Mouse (Mus musculus) ES-E14 (cell line): ENCODE measurements around the gene Ankrd13d. TPM values are rescaled to one million over a fixed set of nuclear protein-coding genes. Genes with fewer than 3 reads are reported as not detected.
A peak's percentile ranks its signal among the peaks of the same experiment; 100 is the strongest.

Experiments
- DNase-seq: peaks from one replicate; pipeline ENCODE4 v3.0.0-alpha.2; 2013; ENCODE audit warnings: low read depth, low spot score
- H3K27ac ChIP-seq: 2 replicates; pipeline ENCODE4 v1.5.1; 2012; ENCODE audit warnings: low read depth, mild to moderate bottlenecking, low read length, moderate library complexity, mixed read lengths; ENCODE audit not compliant: poor library complexity, insufficient read depth, severe bottlenecking
- H3K36me3 ChIP-seq: 2 replicates; pipeline ENCODE4 v1.6.1; 2012; ENCODE audit warnings: mild to moderate bottlenecking, low read length, moderate library complexity, mixed read lengths; ENCODE audit not compliant: control insufficient read depth, poor library complexity, insufficient read depth, severe bottlenecking
- H3K4me1 ChIP-seq, 2 experiments: fragments of 150-350 bp in 1 of 2; sonication (generic) in 1 of 2; 2 replicates each; pipeline ENCODE4 v1.6.1; 2012; ENCODE audit warnings: low read length in 2 of 2, mild to moderate bottlenecking in 1 of 2, mixed read lengths in 1 of 2; ENCODE audit not compliant: control insufficient read depth in 2 of 2, insufficient read depth in 2 of 2, poor library complexity in 1 of 2
- H3K4me3 ChIP-seq, 2 experiments: fragments of 150-350 bp in 1 of 2; sonication (generic) in 1 of 2; 2 replicates each; pipeline ENCODE4 v1.5.1; 2012; ENCODE audit warnings: low read length in 2 of 2, low read depth in 1 of 2, mild to moderate bottlenecking in 1 of 2, mixed read lengths in 1 of 2; ENCODE audit not compliant: insufficient read depth in 1 of 2, poor library complexity in 1 of 2, severe bottlenecking in 1 of 2
- H3K9ac ChIP-seq: 2 replicates; pipeline ENCODE4 v1.6.1; 2012; ENCODE audit warnings: low read depth, mild to moderate bottlenecking, low read length, mixed read lengths; ENCODE audit not compliant: poor library complexity, insufficient read depth, severe bottlenecking
- H3K9me3 ChIP-seq: fragments of 150-350 bp; sonication (generic); 2 replicates; pipeline ENCODE4 v1.6.1; 2012; ENCODE audit warnings: low read depth, mild to moderate bottlenecking, low read length; ENCODE audit not compliant: control insufficient read depth, insufficient read depth
- CHD2 ChIP-seq: IDR thresholded peaks from 2 replicates; pipeline ENCODE4 v1.6.1; 2014; ENCODE audit warnings: mild to moderate bottlenecking, low read depth, low read length, inconsistent platforms
- HCFC1 ChIP-seq: IDR thresholded peaks from 2 replicates; pipeline ENCODE4 v1.6.1; 2012; ENCODE audit warnings: low read length, inconsistent platforms, borderline replicate concordance; ENCODE audit not compliant: insufficient read depth
- MAFK ChIP-seq: IDR thresholded peaks from 2 replicates; pipeline ENCODE4 v1.6.1; 2014; ENCODE audit warnings: mild to moderate bottlenecking, low read depth, low read length, inconsistent platforms; ENCODE audit not compliant: insufficient read depth
- ZC3H11A ChIP-seq: IDR thresholded peaks from 2 replicates; pipeline ENCODE4 v1.6.1; 2012; ENCODE audit warnings: low read depth, mild to moderate bottlenecking, inconsistent platforms, low read length, borderline replicate concordance
- ZNF384 ChIP-seq: IDR thresholded peaks from 2 replicates; pipeline ENCODE4 v1.6.1; 2012; ENCODE audit warnings: low read depth, low read length, inconsistent platforms
- in situ Hi-C, 2 experiments: fragments of 600-800 bp; cut with MboI; formaldehyde crosslinking; loops; one replicate each; pipeline ENCODE4 v1.15.1; 2025; ENCODE audit warnings: low sequenced_read_pairs in 2 of 2, inconsistent platforms in 1 of 2; ENCODE audit not compliant: unreplicated experiment in 2 of 2
- total RNA-seq: library from RNA; depleted of rRNA; stranded (reverse); fragments of 300-350 nt; gene quantifications from 2 replicates; pipeline ENCODE4 v1.2.3, GENCODE M21; 2012

Gene Ankrd13d
- total RNA-seq, 1 experiment = 5.5 TPM

DNA sequence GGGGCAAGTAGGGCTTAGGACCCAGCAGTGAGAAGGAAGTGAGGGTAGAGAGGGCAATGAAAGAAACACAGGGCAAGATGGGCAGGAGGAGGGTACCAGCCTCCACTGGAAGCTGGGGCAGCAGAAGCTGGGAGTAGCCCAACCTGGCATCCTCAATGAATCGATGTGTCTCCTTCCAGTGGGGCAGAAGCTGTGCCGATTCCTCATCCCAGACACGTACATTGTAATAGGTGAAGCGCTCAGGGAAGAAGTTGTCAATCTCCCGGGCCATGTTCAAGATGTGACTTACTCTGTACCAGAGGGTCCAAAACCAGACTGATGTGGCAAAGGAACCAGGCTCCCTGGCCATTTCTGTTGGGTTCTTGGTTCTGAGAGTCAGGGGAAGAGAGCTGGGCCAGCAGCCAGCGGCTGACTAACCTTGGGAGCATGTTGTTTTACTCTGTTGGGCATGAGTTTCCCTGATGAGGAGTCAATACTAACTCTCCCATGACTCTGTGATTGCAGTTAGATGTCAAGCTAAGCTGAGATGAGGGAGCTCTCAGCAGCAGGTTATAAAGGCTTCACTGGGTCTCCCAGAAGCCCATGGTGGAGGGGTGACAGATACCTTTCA is 18.7 kb downstream of the Ankrd13d start:
- no peak for DNase-seq
- Histone ChIP-seq H3K9me3 (no peaks in the 10 kb centered on the region), H3K27ac (no peak overlapping the region), H3K36me3 (no peaks in the 10 kb centered on the region), H3K4me3 (no peak overlapping the region), H3K9ac (no peak overlapping the region), H3K4me1 (peaks cover 0 to 2% of the 10 kb centered on the region in 2 experiments; a peak in 1 of 4 replicates)
- TF ChIP-seq HCFC1 (no peak), MAFK (no peak), ZNF384 (no peak), ZC3H11A (no peak), CHD2 (no peak)
- in situ Hi-C loops = no loop called here

DNA sequence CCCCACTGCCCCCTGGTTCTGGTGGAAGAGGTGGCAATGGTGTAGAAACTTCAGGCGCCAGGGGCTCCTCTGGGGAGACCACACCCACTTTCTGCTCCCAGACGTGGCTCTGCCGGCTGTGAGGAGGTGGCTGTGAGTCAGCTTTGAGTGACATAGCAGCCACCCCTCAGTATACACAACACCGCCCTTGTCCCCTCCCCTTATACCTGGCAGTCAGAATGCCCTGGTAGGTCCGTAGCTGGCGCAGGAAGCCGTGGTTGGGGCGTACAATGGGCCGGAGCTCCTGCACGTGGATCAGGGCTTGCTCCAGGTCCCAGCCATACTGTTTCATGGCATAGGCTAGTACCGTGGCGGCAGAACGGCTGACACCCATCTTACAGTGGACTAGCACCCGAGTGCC is 19.2 kb downstream of the Ankrd13d start:
- DNase-seq = no peak
- Histone ChIP-seq H3K27ac (no peak overlapping the region), H3K9me3 (no peaks in the 10 kb centered on the region), H3K4me1 (peaks cover 0 to 2% of the 10 kb centered on the region in 2 experiments; a peak in 1 of 4 replicates), H3K4me3 (peak overlapping the region in 1 of 2 experiments; percentile 28; a peak in 1 of 4 replicates), H3K9ac (peak overlapping the region; percentile 6; the same call in 1 of the 2 replicates), H3K36me3 (no peaks in the 10 kb centered on the region)
- in situ Hi-C loops = no loop called here
- TF ChIP-seq ZNF384 = no peak
- no peak for TF ChIP-seq CHD2
- TF ChIP-seq ZC3H11A = no peak
- no peak for TF ChIP-seq MAFK
- no peak for TF ChIP-seq HCFC1

DNA sequence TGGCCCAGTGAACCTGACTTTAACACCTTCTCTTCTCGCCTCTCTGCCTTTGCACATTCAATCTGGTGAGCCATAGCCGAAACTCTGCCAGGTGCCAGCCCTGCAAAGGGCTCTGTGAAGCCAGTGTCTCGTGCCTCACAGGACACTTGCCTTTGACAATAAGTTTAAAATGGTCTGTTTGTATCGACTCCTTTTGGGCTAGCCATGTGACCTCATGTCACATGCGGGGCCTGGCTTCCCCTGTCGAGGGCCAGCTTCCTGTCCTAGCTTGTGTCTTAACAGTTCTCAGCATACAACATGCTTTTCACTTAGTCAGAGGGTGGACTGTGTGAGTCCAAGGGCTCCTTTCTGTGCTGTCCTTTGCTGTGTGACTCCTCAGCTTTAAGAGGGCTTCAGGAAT is 20.2 kb downstream of the Ankrd13d start:
- no peak overlapping the region for H3K4me3 ChIP-seq
- peaks cover 0 to 2% of the 10 kb centered on the region in 2 experiments; a peak in 1 of 4 replicates for H3K4me1 ChIP-seq
- H3K9ac ChIP-seq = no peak overlapping the region
- TF ChIP-seq CHD2 (no peak), ZC3H11A (no peak), MAFK (no peak), HCFC1 (no peak), ZNF384 (no peak)
- no peaks in the 10 kb centered on the region for H3K9me3 ChIP-seq
- H3K27ac ChIP-seq = no peak overlapping the region
- H3K36me3 ChIP-seq = no peaks in the 10 kb centered on the region
- DNase-seq = no peak
- in situ Hi-C loops = no loop called here

DNA sequence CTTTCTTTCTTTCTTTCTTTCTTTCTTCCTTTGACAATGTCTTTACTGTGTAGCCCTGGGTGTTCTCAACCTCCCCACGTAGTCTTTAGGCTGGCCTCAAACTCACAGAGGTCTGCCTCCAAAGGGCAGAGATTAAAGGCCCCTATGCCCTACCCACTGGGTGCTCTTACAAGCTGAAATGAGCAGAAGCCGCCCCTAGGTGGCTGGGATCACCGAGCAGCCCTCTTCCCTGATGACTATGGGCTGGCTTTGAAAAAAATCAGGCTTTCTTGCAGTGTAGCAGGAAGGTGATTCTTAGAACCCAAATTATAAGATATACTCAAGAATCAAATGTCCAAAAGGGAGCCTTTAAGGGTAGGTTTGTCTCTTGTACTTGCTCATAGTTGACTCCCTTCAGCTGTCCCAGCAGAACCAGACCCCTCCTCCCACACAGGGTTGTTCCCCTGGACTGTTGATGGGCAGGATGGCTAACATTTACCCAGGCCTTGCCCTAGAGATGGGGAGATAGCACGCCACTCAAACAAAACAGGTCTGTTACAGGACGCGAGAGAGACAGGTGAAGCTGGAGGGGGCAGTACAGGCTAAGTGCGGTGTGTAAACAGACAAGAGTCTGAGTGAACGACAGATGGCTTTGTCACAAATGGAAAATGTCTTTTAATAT is 21.8 kb downstream of the Ankrd13d start:
- Histone ChIP-seq H3K4me3 (no peak overlapping the region), H3K36me3 (no peaks in the 10 kb centered on the region), H3K9me3 (no peaks in the 10 kb centered on the region), H3K9ac (no peak overlapping the region), H3K27ac (no peak overlapping the region), H3K4me1 (peaks cover 0 to 2% of the 10 kb centered on the region in 2 experiments; a peak in 1 of 4 replicates)
- TF ChIP-seq HCFC1 (no peak), ZC3H11A (no peak), ZNF384 (no peak), MAFK (no peak), CHD2 (no peak)
- no peak for DNase-seq
- in situ Hi-C loops = no loop called here
